8 mouse cellular contexts compared by ENCODE assay signal in genomic region chr10:127289573-127290191, GRCm38 (mm10). TPM values are rescaled to one million over a fixed set of nuclear protein-coding genes. Genes with fewer than 3 reads are reported as not detected.
DNase-seq lines count a peak whose midpoint lies in the region; ATAC-seq and TF ChIP-seq lines count a peak whose summit lies in the region.

No protein-coding gene starts in this region.

- H3K79me2 ChIP-seq in CH12.LX (replicated peaks; ENCODE audit: control insufficient read depth, extremely low read depth, insufficient read depth, poor library complexity, severe bottlenecking), result peaks cover 53% of the 10 kb centered on the region

- dilution Hi-C loops in CH12.LX (cut with MboI; ENCODE audit: extremely low pct_ligation_motif_present, extremely low pct_unique_long_range_greater_than_20kb, low sequenced_read_pairs), result no loop called here

- TF ChIP-seq CTCF in CH12.LX (conservative IDR thresholded peaks at IDR 0.05 in 1 of 2, IDR thresholded peaks at IDR 0.05 in 1 of 2; ENCODE audit: low read depth in 2 of 2, low read length in 2 of 2), result no peak
- no peak for TF ChIP-seq CTCF in lung, embryonic 14.5 days (IDR thresholded peaks at IDR 0.05; ENCODE audit: low read depth)
- no peak for TF ChIP-seq CTCF in olfactory bulb, adult 2 months (IDR thresholded peaks at IDR 0.05; ENCODE audit: insufficient read depth, low read depth, low read length)

- peak overlapping the region; percentile 41 for H3K9ac ChIP-seq in CH12.LX (ENCODE audit: insufficient read depth, low read depth)
- H3K9ac ChIP-seq in embryonic facial prominence, embryonic 13.5 days, result peak overlapping the region; percentile 84
- H3K9ac ChIP-seq in heart, embryonic 11.5 days (ENCODE audit: low read depth, low read length), result peak overlapping the region; percentile 87
- H3K9ac ChIP-seq in kidney, embryonic 14.5 days (ENCODE audit: low read depth, low read length), result peak overlapping the region; percentile 38; the same call in 1 of the 2 replicates
- H3K9ac ChIP-seq in lung, embryonic 14.5 days, result peak overlapping the region; percentile 71

- no peak; the same call in 1 of the 2 replicates for TF ChIP-seq POLR2A in CH12.LX (IDR thresholded peaks at IDR 0.05; ENCODE audit: low read depth, low read length)
- no peak for TF ChIP-seq POLR2A in olfactory bulb, adult 2 months (IDR thresholded peaks at IDR 0.05; ENCODE audit: insufficient read depth, low read depth, low read length)

- H3K27me3 ChIP-seq in CH12.LX (replicated peaks), result no peaks in the 10 kb centered on the region
- no peaks in the 10 kb centered on the region for H3K27me3 ChIP-seq in embryonic facial prominence, embryonic 13.5 days
- H3K27me3 ChIP-seq in heart, embryonic 11.5 days (ENCODE audit: control insufficient read depth, insufficient read depth, low read length), result no peaks in the 10 kb centered on the region
- H3K27me3 ChIP-seq in kidney, embryonic 14.5 days (ENCODE audit: control insufficient read depth, insufficient read depth, low read length), result no peaks in the 10 kb centered on the region
- no peaks in the 10 kb centered on the region; the same call in 1 of the 2 replicates for H3K27me3 ChIP-seq in lung, embryonic 14.5 days (ENCODE audit: insufficient read depth, low read length)

- peak overlapping the region; percentile 99 for H3K27ac ChIP-seq in CH12.LX (ENCODE audit: insufficient read depth, low read depth)
- peak overlapping the region; percentile 97 for H3K27ac ChIP-seq in embryonic facial prominence, embryonic 13.5 days
- H3K27ac ChIP-seq in heart, embryonic 11.5 days (ENCODE audit: low read depth, low read length), result peak overlapping the region; percentile 98
- peak overlapping the region; percentile 98 for H3K27ac ChIP-seq in kidney, embryonic 14.5 days (ENCODE audit: low read depth, low read length)
- peak overlapping the region; percentile 99 for H3K27ac ChIP-seq in lung, embryonic 14.5 days (ENCODE audit: low read depth)
- peak overlapping the region; percentile 99 for H3K27ac ChIP-seq in olfactory bulb, adult 2 months (ENCODE audit: insufficient read depth, low read depth, low read length)

- H3K4me2 ChIP-seq in CH12.LX (ENCODE audit: insufficient read depth, low read depth, poor library complexity, severe bottlenecking), result peak overlapping the region; percentile 18
- peak overlapping the region; percentile 89 for H3K4me2 ChIP-seq in embryonic facial prominence, embryonic 13.5 days
- H3K4me2 ChIP-seq in heart, embryonic 11.5 days, result peak overlapping the region; percentile 93
- peak overlapping the region; percentile 90 for H3K4me2 ChIP-seq in kidney, embryonic 14.5 days (replicated peaks; ENCODE audit: low read depth, low read length)
- peak overlapping the region; percentile 83 for H3K4me2 ChIP-seq in lung, embryonic 14.5 days

- H3K4me3 ChIP-seq in CH12.LX (replicated peaks in 1 of 3; ENCODE audit: low read depth in 2 of 3, low read length in 2 of 3, poor library complexity in 1 of 3), result peak overlapping the region; percentile 19 to 74 (median 38)
- peak overlapping the region; percentile 70 for H3K4me3 ChIP-seq in embryonic facial prominence, embryonic 13.5 days
- H3K4me3 ChIP-seq in heart, embryonic 11.5 days (ENCODE audit: low read depth, low read length), result peak overlapping the region; percentile 84
- peak overlapping the region; percentile 62 for H3K4me3 ChIP-seq in kidney, embryonic 14.5 days (ENCODE audit: low read length)
- peak overlapping the region; percentile 65 for H3K4me3 ChIP-seq in lung, embryonic 14.5 days (ENCODE audit: low read depth, low read length)
- H3K4me3 ChIP-seq in olfactory bulb, adult 2 months (ENCODE audit: insufficient read depth, low read depth, low read length), result peak overlapping the region; percentile 86

- H3K9me3 ChIP-seq in CH12.LX (replicated peaks; ENCODE audit: low read length), result no peaks in the 10 kb centered on the region
- H3K9me3 ChIP-seq in embryonic facial prominence, embryonic 13.5 days, result no peaks in the 10 kb centered on the region
- H3K9me3 ChIP-seq in heart, embryonic 11.5 days (replicated peaks; ENCODE audit: control insufficient read depth, low read length), result no peaks in the 10 kb centered on the region
- no peaks in the 10 kb centered on the region for H3K9me3 ChIP-seq in kidney, embryonic 14.5 days (ENCODE audit: control insufficient read depth, low read length)
- H3K9me3 ChIP-seq in lung, embryonic 14.5 days (ENCODE audit: low read depth, low read length), result no peaks in the 10 kb centered on the region

- no peak for TF ChIP-seq EP300 in CH12.LX (IDR thresholded peaks at IDR 0.05; ENCODE audit: low read length)

- peaks cover 49 to 60% of the 10 kb centered on the region in 2 experiments for H3K36me3 ChIP-seq in CH12.LX (replicated peaks in 1 of 2; ENCODE audit: control insufficient read depth in 1 of 2, insufficient read depth in 1 of 2, low read length in 1 of 2)
- H3K36me3 ChIP-seq in embryonic facial prominence, embryonic 13.5 days, result peaks cover 46% of the 10 kb centered on the region
- peaks cover 28% of the 10 kb centered on the region for H3K36me3 ChIP-seq in heart, embryonic 11.5 days (ENCODE audit: control insufficient read depth, insufficient read depth, low read length)
- H3K36me3 ChIP-seq in kidney, embryonic 14.5 days (ENCODE audit: control insufficient read depth, insufficient read depth, low read length), result peaks cover 43% of the 10 kb centered on the region
- H3K36me3 ChIP-seq in lung, embryonic 14.5 days (ENCODE audit: insufficient read depth), result peaks cover 43% of the 10 kb centered on the region

- in situ Hi-C loops in CH12.LX (cut with MboI; ENCODE audit: low pct_ligation_motif_present, low pct_unique_long_range_greater_than_20kb, low sequenced_read_pairs), result no loop called here

- 3% methylated on average over 15 of the region's 15 CpGs for WGBS in embryonic facial prominence, embryonic 13.5 days
- 1% methylated on average over 15 of the region's 15 CpGs for WGBS in heart, embryonic 11.5 days (ENCODE audit: insufficient replicate concordance)
- WGBS in kidney, embryonic 14.5 days, result 2% methylated on average over 15 of the region's 15 CpGs
- WGBS in lung, embryonic 14.5 days, result 1% methylated on average over 15 of the region's 15 CpGs
- WGBS in olfactory bulb, adult 2 months, result 1% methylated on average over 15 of the region's 15 CpGs

- DNase-seq in CH12.LX (ENCODE audit: extremely low read depth), result peak; percentile 61
- DNase-seq in adrenal gland, postnatal 14 days, result peak; percentile 71
- DNase-seq in lung, embryonic 14.5 days, result peak; percentile 63
- DNase-seq in thymus, postnatal 36 days, result peak; percentile 51

- H3K4me1 ChIP-seq in CH12.LX (ENCODE audit: control insufficient read depth in 1 of 2, insufficient read depth in 2 of 2), result peaks cover 20 to 46% of the 10 kb centered on the region in 2 experiments
- peaks cover 69% of the 10 kb centered on the region for H3K4me1 ChIP-seq in embryonic facial prominence, embryonic 13.5 days
- H3K4me1 ChIP-seq in heart, embryonic 11.5 days (ENCODE audit: control insufficient read depth, insufficient read depth, low read length), result peaks cover 49% of the 10 kb centered on the region
- H3K4me1 ChIP-seq in kidney, embryonic 14.5 days (ENCODE audit: control insufficient read depth, insufficient read depth, low read length), result peaks cover 39% of the 10 kb centered on the region
- H3K4me1 ChIP-seq in lung, embryonic 14.5 days (ENCODE audit: insufficient read depth), result peaks cover 30% of the 10 kb centered on the region; the same call in 1 of the 2 replicates
- peaks cover 40% of the 10 kb centered on the region for H3K4me1 ChIP-seq in olfactory bulb, adult 2 months (ENCODE audit: control insufficient read depth, insufficient read depth, low read length)

- no peak for ATAC-seq in embryonic facial prominence, embryonic 13.5 days (ENCODE audit: insufficient number of reproducible peaks, insufficient read depth, low FRiP score, low TSS enrichment, low read depth)
- 0 out of 2 replicates have a peak, but pooled peaks have one; percentile 8 for ATAC-seq in heart, embryonic 11.5 days (replicated peaks; ENCODE audit: insufficient number of reproducible peaks, low FRiP score, low TSS enrichment)
- ATAC-seq in kidney, embryonic 14.5 days (ENCODE audit: low FRiP score, low TSS enrichment), result no peak
- peak; percentile 9; the same call in 1 of the 2 replicates for ATAC-seq in lung, embryonic 14.5 days (ENCODE audit: insufficient read depth)

- no peak for TF ChIP-seq RAD21 in CH12.LX (IDR thresholded peaks at IDR 0.05; ENCODE audit: low read depth, low read length)

RNA-seq across cellular contexts. Expression of gene Mbd6, which starts 0.9 kb away (rescaled TPM):
- total RNA-seq in CH12.LX (2012; rRNA removed) (2.7 and 3.3 TPM in 2 replicates), CH12.LX (2014; rRNA removed) (0.51 and 0.74 TPM in 2 replicates)
- 16.5 and 17.7 TPM in 2 replicates for polyA plus RNA-seq in CH12.LX (2012; ENCODE audit: insufficient read length, low read depth)
- 47.9 and 54.0 TPM in 2 replicates for total RNA-seq in adrenal gland, postnatal 14 days (2021)
- polyA plus RNA-seq in embryonic facial prominence, embryonic 13.5 days (2015; fragmentation: Nextera tagmentation; extraction: Ambion mirVana), result 14.9 and 19.2 TPM in 2 replicates
- polyA plus RNA-seq in heart, embryonic 11.5 days (2014; fragmentation: Nextera tagmentation; extraction: Ambion mirVana), result 13.6 and 15.1 TPM in 2 replicates
- 16.2 and 22.3 TPM in 2 replicates for polyA plus RNA-seq in kidney, embryonic 14.5 days (2014; fragmentation: Nextera tagmentation; extraction: Ambion mirVana)
- 19.1 and 19.4 TPM in 2 replicates for polyA plus RNA-seq in lung, embryonic 14.5 days (2014; fragmentation: Nextera tagmentation; extraction: Ambion mirVana)
- polyA plus RNA-seq in olfactory bulb, adult 2 months (2012; ENCODE audit: insufficient read depth, insufficient read length, low replicate concordance, missing spikeins), result not detected in 2 replicates

RNA-seq across cellular contexts. Expression of gene Mars, which starts 21.9 kb away (rescaled TPM):
- total RNA-seq in CH12.LX (2012; rRNA removed), result 224 and 234 TPM in 2 replicates
- total RNA-seq in CH12.LX (2014; rRNA removed), result 110 and 143 TPM in 2 replicates
- 161 and 177 TPM in 2 replicates for polyA plus RNA-seq in CH12.LX (2012; ENCODE audit: insufficient read length, low read depth)
- 81.9 and 98.4 TPM in 2 replicates for total RNA-seq in adrenal gland, postnatal 14 days (2021)
- 113 and 128 TPM in 2 replicates for polyA plus RNA-seq in embryonic facial prominence, embryonic 13.5 days (2015; fragmentation: Nextera tagmentation; extraction: Ambion mirVana)
- polyA plus RNA-seq in heart, embryonic 11.5 days (2014; fragmentation: Nextera tagmentation; extraction: Ambion mirVana), result 104 and 105 TPM in 2 replicates
- polyA plus RNA-seq in kidney, embryonic 14.5 days (2014; fragmentation: Nextera tagmentation; extraction: Ambion mirVana), result 93.9 and 146 TPM in 2 replicates
- 128 and 132 TPM in 2 replicates for polyA plus RNA-seq in lung, embryonic 14.5 days (2014; fragmentation: Nextera tagmentation; extraction: Ambion mirVana)
- polyA plus RNA-seq in olfactory bulb, adult 2 months (2012; ENCODE audit: insufficient read depth, insufficient read length, low replicate concordance, missing spikeins), result not detected in 2 replicates

RNA-seq across cellular contexts. Expression of gene Dctn2, which starts 23.5 kb away (rescaled TPM):
- 88.5 and 91.9 TPM in 2 replicates for total RNA-seq in CH12.LX (2012; rRNA removed)
- total RNA-seq in CH12.LX (2014; rRNA removed), result 66.3 and 67.3 TPM in 2 replicates
- 79.1 and 94.1 TPM in 2 replicates for polyA plus RNA-seq in CH12.LX (2012; ENCODE audit: insufficient read length, low read depth)
- total RNA-seq in adrenal gland, postnatal 14 days (2021), result 142 and 153 TPM in 2 replicates
- 187 and 199 TPM in 2 replicates for polyA plus RNA-seq in embryonic facial prominence, embryonic 13.5 days (2015; fragmentation: Nextera tagmentation; extraction: Ambion mirVana)
- polyA plus RNA-seq in heart, embryonic 11.5 days (2014; fragmentation: Nextera tagmentation; extraction: Ambion mirVana), result 135 and 136 TPM in 2 replicates
- 164 and 173 TPM in 2 replicates for polyA plus RNA-seq in kidney, embryonic 14.5 days (2014; fragmentation: Nextera tagmentation; extraction: Ambion mirVana)
- polyA plus RNA-seq in lung, embryonic 14.5 days (2014; fragmentation: Nextera tagmentation; extraction: Ambion mirVana), result 158 and 160 TPM in 2 replicates
- polyA plus RNA-seq in olfactory bulb, adult 2 months (2012; ENCODE audit: insufficient read depth, insufficient read length, low replicate concordance, missing spikeins), result not detected in 2 replicates

RNA-seq across cellular contexts. Expression of gene Kif5a, which starts 26.5 kb away (rescaled TPM):
- total RNA-seq in CH12.LX (2012; rRNA removed) (1.3 and 2.1 TPM in 2 replicates), CH12.LX (2014; rRNA removed) (not detected in 2 replicates)
- polyA plus RNA-seq in CH12.LX (2012; ENCODE audit: insufficient read length, low read depth), result 0.14 and 0.46 TPM in 2 replicates
- 7.6 and 11.5 TPM in 2 replicates for total RNA-seq in adrenal gland, postnatal 14 days (2021)
- 6.7 and 8.1 TPM in 2 replicates for polyA plus RNA-seq in embryonic facial prominence, embryonic 13.5 days (2015; fragmentation: Nextera tagmentation; extraction: Ambion mirVana)
- 1.6 TPM in 2 replicates for polyA plus RNA-seq in heart, embryonic 11.5 days (2014; fragmentation: Nextera tagmentation; extraction: Ambion mirVana)
- 0.37 and 0.57 TPM in 2 replicates for polyA plus RNA-seq in kidney, embryonic 14.5 days (2014; fragmentation: Nextera tagmentation; extraction: Ambion mirVana)
- polyA plus RNA-seq in lung, embryonic 14.5 days (2014; fragmentation: Nextera tagmentation; extraction: Ambion mirVana), result 0.64 and 1.0 TPM in 2 replicates
- polyA plus RNA-seq in olfactory bulb, adult 2 months (2012; ENCODE audit: insufficient read depth, insufficient read length, low replicate concordance, missing spikeins), result 72.6 and 160 TPM in 2 replicates

RNA-seq across cellular contexts. Expression of gene Arhgap9, which starts 32.1 kb away (rescaled TPM):
- total RNA-seq in CH12.LX (2012; rRNA removed) (32.5 and 33.7 TPM in 2 replicates), CH12.LX (2014; rRNA removed) (32.4 and 34.0 TPM in 2 replicates)
- polyA plus RNA-seq in CH12.LX (2012; ENCODE audit: insufficient read length, low read depth), result 42.4 and 44.7 TPM in 2 replicates
- 2.1 and 15.2 TPM in 2 replicates for total RNA-seq in adrenal gland, postnatal 14 days (2021)
- polyA plus RNA-seq in embryonic facial prominence, embryonic 13.5 days (2015; fragmentation: Nextera tagmentation; extraction: Ambion mirVana), result 3.1 and 3.4 TPM in 2 replicates
- 1.7 TPM in 2 replicates for polyA plus RNA-seq in heart, embryonic 11.5 days (2014; fragmentation: Nextera tagmentation; extraction: Ambion mirVana)
- polyA plus RNA-seq in kidney, embryonic 14.5 days (2014; fragmentation: Nextera tagmentation; extraction: Ambion mirVana), result 3.0 and 3.1 TPM in 2 replicates
- polyA plus RNA-seq in lung, embryonic 14.5 days (2014; fragmentation: Nextera tagmentation; extraction: Ambion mirVana), result 3.2 and 4.2 TPM in 2 replicates
- 260 TPM in 1 of 2 replicates, not detected in the other for polyA plus RNA-seq in olfactory bulb, adult 2 months (2012; ENCODE audit: insufficient read depth, insufficient read length, low replicate concordance, missing spikeins)

Comparison
In these comparisons a context has a peak if more than half of its experiments do, and no peak if none do; other contexts are left out.
1. H3K4me2 ChIP-seq: peak in every context shown above with its lines; median percentile 93 in heart, embryonic 11.5 days; 90 in kidney, embryonic 14.5 days; 89 in embryonic facial prominence, embryonic 13.5 days; 83 in lung, embryonic 14.5 days; 18 in CH12.LX.
2. ATAC-seq: peak in heart, embryonic 11.5 days (single experiment) and lung, embryonic 14.5 days (single experiment); none in embryonic facial prominence, embryonic 13.5 days (single experiment) and kidney, embryonic 14.5 days (single experiment).
3. Peak in every context shown above with its lines, with median percentiles within 50 percentile points of each other: DNase-seq, H3K27ac ChIP-seq, H3K4me3 ChIP-seq and H3K9ac ChIP-seq.